Mouse (Mus musculus) 416B (cell line): Measurements from ENCODE around the gene Nr2f2.

Experiments used
- DNase-seq: peaks from one replicate; pipeline ENCODE4 v3.0.0; 2011; ENCODE audit warnings: low read depth

Gene Nr2f2

DNA sequence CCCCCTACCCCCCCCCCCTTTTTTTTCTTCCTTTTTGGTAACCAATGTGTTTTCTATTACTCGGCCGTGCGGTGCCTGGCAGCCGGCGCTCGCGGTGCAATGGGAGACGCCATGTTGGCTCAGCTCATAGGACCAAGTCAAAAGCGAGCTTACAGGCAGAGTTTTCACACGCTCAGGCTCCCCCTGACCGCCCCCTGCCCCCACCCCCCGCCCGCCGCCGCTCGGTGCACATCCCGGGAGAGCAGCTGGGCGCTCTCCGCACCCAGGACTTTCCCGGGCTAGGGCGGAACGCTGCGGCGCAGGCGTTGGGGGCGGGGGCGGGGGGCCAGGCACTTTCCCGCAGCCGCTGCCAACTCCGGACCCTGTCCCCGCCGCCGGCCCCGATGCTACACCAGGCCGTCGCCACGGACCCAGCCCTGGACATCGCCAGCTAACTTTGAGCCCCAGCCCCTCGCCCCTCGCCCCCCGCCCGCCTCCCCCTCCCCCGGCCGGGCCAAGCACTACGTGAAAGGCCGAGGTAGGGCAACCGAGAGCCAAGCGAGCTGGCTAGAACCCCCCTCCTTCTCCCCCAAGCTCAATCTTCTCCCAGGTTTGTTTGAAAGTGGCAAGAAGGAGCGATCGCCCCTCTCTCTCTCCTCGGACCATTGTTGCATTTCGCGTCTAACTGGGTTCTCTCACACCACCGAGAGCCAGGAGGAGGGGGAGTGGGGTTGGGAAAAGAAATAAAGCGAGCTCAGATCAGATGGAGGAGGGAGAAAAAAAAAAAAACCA, 15.6 kb downstream of the Nr2f2 start:
- DNase-seq: no peak

- DNase-seq: no peak
Measured at GRCm38 (mm10) chr7:70349981-70350670, 16.4 kb downstream of the Nr2f2 start.

GRCm38 (mm10) chr7:70348977-70349615, 17.4 kb downstream of the Nr2f2 start:
- DNase-seq: no peak

DNA sequence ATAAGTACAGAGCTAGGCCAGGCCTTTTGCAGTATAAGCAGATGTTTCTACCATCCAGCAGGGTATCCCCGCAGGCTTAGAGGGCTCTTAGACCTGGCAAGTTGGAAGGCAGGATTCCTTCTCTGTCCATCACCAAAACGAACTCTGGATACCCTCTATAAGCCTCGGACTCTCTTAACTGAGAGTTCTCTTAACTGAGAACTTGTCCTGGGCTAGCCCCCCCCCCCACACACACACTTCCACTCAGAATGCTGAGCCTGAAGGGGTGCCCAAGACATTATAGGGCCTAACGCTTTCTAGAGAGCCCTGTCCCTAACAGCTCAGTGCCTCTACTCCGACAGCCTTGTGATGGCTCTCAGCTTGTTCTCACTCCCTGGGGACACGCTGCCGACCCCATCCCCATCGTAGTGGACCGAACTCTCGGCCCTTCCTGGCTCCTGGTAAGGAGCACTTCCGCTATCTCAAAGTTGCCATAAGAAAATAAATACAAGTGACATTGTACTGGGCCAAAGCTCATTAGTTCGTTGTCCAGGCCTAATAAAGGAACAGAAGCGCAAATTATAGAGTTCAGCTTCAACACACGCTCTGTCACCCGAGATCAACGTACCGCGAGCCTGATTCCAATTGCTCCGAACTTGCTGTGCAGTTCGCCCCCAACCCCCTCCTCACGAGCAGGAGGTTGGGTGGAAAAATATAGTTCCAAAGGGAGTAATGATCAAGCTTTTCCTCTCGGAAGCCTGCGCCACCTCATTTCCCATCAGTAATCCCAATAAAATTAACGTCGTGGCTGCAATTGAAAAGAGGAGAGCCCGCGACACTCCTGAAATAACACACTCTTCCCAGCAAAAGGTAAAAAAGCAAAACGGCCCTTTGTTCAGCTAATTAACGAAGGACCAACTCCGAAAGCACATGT, 18.2 kb downstream of the Nr2f2 start:
- DNase-seq: no peak

DNA sequence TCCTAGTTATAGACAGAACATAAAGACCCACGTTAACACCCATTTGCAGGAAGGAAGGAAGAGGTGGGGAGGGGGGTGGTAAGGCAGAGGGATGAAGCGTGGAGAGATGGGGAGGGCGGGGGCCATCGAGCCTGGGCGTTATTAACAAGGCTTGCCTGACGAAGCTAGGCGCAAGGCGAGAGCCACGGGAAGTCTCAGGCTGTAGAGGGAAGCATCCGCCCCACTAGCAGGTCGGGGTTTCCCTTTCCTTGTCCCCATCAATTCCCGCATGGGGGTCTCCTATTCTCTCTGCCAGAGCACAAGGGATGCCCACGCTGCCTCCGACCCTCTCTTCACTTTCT, 18.9 kb downstream of the Nr2f2 start:
- no peak for DNase-seq

DNA sequence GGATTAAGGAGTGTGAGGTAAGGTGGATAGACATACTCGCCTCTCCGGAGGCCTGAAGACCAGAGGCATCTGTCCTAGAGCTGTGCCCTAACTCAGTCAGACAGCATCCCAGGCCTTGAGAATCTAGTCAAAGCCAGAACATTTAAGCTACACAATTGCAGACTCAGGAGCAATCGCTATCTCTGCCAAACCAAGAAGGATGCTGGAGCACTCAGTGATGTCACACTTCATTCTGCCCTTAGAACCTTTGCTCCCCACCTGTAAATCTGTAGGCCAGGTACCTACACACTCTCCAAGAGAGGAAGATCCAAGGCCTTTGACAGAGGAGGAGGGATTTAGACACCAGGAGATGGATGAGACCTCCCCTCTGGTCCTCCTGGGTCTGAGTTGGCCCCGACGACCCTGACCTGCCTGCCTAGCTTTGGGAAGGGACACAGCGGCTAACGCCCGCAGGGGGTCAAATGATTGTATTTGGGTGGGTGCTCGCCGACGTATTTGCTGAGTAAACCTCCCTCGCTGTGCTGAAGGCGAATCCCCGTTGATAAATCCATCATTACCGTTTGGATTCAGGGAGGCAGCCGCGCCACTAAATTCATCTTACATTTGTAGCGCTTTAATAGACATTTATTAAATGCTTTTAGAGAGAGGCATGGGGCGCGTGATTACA, 19.5 kb downstream of the Nr2f2 start:
- DNase-seq: no peak

GRCm38 (mm10) chr7:70346010-70346536, 20.5 kb downstream of the Nr2f2 start:
- no peak for DNase-seq

DNA sequence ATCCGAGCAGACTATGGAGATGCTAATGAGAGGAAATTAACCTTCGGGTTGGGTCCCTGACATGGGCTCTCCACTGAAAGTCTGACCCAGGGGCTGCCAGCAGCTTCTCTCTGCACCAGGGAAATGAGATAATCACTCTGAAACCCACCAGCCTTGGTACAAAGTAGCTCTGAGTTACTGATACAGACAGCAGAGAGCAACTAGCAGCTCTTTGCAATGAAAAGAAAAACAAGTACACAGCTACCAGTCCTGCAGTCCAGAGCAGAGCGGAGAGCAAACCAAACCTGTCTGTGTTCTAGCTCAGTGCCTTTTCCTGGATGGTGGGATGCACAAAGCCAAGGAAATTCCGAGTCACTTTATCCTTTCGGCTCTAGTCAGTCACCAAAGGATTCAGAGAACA, 23.1 kb downstream of the Nr2f2 start:
- no peak for DNase-seq

GRCm38 (mm10) chr7:70342771-70343170, 23.8 kb downstream of the Nr2f2 start:
- no peak for DNase-seq

GRCm38 (mm10) chr7:70342076-70342475, 24.5 kb downstream of the Nr2f2 start:
- no peak for DNase-seq

DNA sequence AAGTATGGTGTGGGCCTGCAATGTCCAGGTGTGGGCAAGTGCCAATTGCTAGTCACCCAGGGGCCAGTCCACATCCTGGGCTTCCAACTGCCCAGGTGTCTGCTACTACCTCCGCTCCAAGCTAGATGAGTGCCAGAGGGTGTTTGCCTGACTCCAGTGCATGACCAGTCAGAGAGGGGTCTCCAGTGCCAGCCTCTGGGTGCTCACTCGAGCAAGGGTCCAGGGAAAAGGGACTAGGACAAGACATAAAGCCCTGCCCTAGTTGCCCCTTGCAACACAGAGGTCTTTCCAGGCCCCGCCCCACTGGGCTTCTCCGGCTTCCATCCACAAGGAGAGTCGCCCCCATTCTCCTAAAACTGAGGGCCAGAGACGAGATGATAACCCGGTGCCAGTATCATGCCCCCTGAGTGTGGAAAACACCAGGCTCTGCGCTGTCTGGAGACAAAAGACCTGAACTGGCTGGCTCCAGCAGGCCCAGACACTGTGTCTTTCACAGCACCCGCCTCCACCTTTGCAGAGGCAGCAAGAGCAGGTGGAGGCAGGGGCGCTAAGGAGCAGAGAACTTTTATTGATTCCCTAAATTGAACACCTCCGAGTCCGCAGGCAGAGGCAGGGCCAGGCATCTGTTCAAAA, 26.4 kb downstream of the Nr2f2 start:
- no peak for DNase-seq

- no peak for DNase-seq
Measured at GRCm38 (mm10) chr7:70338265-70338640, 28.3 kb downstream of the Nr2f2 start.

DNA sequence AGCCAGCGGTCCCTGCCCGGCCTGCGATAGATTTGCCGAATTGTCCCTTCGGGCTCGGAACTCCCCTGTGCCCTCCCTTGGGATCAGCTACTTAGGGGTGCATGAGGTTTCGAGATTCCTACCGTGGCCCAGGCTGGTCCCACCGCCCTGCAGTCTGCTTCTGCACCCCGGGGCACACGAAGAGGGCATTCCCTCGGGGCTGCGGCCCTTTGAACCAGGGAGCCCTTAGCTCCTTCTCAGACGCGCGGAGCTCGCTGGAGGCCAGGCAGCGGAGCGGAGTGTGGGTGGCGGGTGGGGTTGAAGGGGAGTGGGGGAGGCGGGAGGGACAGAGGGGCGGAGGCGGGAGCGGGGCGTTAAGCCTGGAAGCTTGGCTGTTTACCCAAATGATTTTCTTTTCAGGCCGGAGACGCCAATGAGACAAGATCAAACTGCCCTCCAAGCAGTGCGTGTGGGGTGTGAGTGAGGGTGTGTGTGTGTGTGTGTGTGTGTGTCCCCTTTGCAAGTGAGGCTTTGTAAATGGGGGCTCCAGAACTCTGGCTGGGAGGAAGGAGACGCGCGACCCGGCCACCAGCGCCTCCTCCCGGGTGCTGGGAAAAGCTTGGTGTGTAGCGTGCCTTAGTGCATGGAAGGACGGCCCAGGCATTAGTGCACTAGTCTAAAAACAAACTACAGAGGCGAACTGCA, 28.8 kb downstream of the Nr2f2 start:
- DNase-seq: no peak

- no peak for DNase-seq
Measured at GRCm38 (mm10) chr7:70336571-70337240, 29.8 kb downstream of the Nr2f2 start.

- no peak for DNase-seq
Measured at GRCm38 (mm10) chr7:70336126-70336525, 30.4 kb downstream of the Nr2f2 start.

GRCm38 (mm10) chr7:70335411-70335810, 31.1 kb downstream of the Nr2f2 start:
- DNase-seq: no peak

GRCm38 (mm10) chr7:70334836-70335235, 31.7 kb downstream of the Nr2f2 start:
- no peak for DNase-seq

DNA sequence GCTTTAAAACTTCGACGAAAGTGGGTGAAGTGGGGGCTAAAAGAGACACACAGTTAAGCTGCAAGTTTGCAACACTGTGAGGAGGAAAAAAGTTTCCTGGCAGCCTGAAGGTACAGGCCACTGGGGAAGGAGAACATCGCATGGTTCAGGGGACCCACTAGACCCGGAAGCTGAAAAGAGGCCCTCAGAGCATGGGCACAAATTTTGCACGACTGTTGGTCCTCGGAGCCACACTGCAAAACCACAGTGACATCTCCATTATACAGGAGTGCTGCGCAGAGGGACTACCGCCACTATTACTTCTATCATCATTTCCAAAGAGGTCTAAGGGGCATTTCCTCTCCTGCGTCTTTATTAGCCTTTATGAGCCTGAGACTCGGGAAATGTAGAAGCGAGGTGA, 32.7 kb downstream of the Nr2f2 start:
- DNase-seq: no peak

DNA sequence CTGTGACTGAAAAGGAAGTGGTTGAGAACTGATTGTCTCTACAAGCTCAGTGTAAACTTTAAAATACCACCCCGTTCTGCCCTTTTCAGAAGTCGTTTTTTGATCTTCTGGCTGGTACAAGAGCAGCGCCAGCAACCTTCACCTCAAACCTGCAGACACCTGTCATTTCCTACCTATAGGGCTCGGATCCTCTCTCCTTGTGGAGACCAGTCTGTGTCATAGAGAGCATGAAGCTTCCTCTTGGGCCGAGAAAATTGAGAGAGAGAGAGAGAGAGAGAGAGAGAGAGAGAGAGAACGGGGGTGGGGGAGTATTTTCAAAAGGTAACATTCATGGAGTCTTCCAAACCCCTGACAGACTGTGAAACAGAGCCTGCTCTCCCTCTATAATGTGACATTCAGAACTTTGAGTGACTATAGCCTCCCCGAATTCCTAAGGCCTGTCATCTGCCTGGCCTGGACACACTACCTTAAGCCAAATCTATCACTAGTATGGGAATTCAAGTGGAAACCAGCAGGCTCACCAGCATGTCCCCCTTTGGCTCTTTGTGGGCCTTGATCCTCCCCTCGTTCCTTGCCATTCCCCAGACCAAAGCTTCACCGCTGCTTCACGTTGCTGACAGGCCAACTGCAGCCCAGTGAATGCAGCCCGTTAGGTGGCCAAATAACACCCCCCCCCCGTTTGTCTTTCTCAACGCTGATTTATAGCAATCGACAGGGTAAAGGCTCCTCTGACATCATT, 33.4 kb downstream of the Nr2f2 start:
- DNase-seq: no peak
